Mouse (Mus musculus) retina, adult 2 months (tissue): ENCODE data around the gene Col5a1.

Experiments
- DNase-seq: peaks from one replicate; pipeline ENCODE4 v3.0.0-alpha.2; 2012; ENCODE audit warnings: low read depth, low spot score

The Col5a1 gene

GRCm38 (mm10) chr2:27886148-27886551 is at the start of gene Col5a1:
Gene Col5a1 (plus strand): TSS chr2:27886425.
- no peak for DNase-seq

- no peak for DNase-seq
Observed at GRCm38 (mm10) chr2:27838112-27838511, 48.1 kb upstream of the Col5a1 start.

- DNase-seq, result no peak
Observed at GRCm38 (mm10) chr2:27840890-27841289, 45.3 kb upstream of the Col5a1 start.

GRCm38 (mm10) chr2:27842893-27843292 is 43.3 kb upstream of the Col5a1 start:
- DNase-seq, result no peak

GRCm38 (mm10) chr2:27844885-27845284 is 41.3 kb upstream of the Col5a1 start:
- DNase-seq, result no peak

- DNase-seq, result no peak
Observed at GRCm38 (mm10) chr2:27847001-27847400, 39.2 kb upstream of the Col5a1 start.

- DNase-seq, result no peak
Observed at GRCm38 (mm10) chr2:27847851-27848435, 38.3 kb upstream of the Col5a1 start.

- DNase-seq, result no peak
Observed at GRCm38 (mm10) chr2:27848466-27848865, 37.8 kb upstream of the Col5a1 start.

- no peak for DNase-seq
Observed at GRCm38 (mm10) chr2:27858348-27858903, 27.8 kb upstream of the Col5a1 start.

- DNase-seq, result no peak
Observed at GRCm38 (mm10) chr2:27861576-27862238, 24.5 kb upstream of the Col5a1 start.

GRCm38 (mm10) chr2:27864491-27865365 is 21.5 kb upstream of the Col5a1 start:
- DNase-seq, result no peak

GRCm38 (mm10) chr2:27870586-27870985 is 15.6 kb upstream of the Col5a1 start:
- DNase-seq, result no peak

- no peak for DNase-seq
Observed at GRCm38 (mm10) chr2:27871056-27871455, 15.2 kb upstream of the Col5a1 start.

- DNase-seq, result no peak
Observed at GRCm38 (mm10) chr2:27872276-27872675, 13.9 kb upstream of the Col5a1 start.

- DNase-seq, result no peak
Observed at GRCm38 (mm10) chr2:27873030-27873429, 13.2 kb upstream of the Col5a1 start.

- no peak for DNase-seq
Observed at GRCm38 (mm10) chr2:27874596-27874995, 11.6 kb upstream of the Col5a1 start.

- no peak for DNase-seq
Observed at GRCm38 (mm10) chr2:27875231-27875630, 11.0 kb upstream of the Col5a1 start.

- no peak for DNase-seq
Observed at GRCm38 (mm10) chr2:27875786-27876185, 10.4 kb upstream of the Col5a1 start.

GRCm38 (mm10) chr2:27876724-27877504 is 9.3 kb upstream of the Col5a1 start:
- DNase-seq, result no peak

- no peak for DNase-seq
Observed at GRCm38 (mm10) chr2:27878066-27878465, 8.2 kb upstream of the Col5a1 start.

GRCm38 (mm10) chr2:27883276-27883675 is 2.9 kb upstream of the Col5a1 start:
- DNase-seq, result no peak
